In genomic region chr10:124942214-124942613, GRCm38 (mm10) we compare ENCODE assay signal across 12 mouse cellular contexts.
DNase-seq lines count a peak whose midpoint lies in the region; ATAC-seq and TF ChIP-seq lines count a peak whose summit lies in the region.
"Had no signal": no experiment of that assay in that cellular context is flagged by ENCODE, and none has a peak within 500 bp of the region (broad histone marks: within the 10 kb centered on the region; RNA-seq: fewer than 3 reads in every experiment).

No protein-coding gene starts in this region.

- ATAC-seq in lung, embryonic 14.5 days (ENCODE audit: insufficient read depth), result no peak
- ATAC-seq in megakaryocyte, adult 5-6 weeks (ENCODE audit: poor library complexity, severe bottlenecking), result no peak

- H3K27me3 ChIP-seq in lung, embryonic 14.5 days (ENCODE audit: insufficient read depth, low read length), result no peaks in the 10 kb centered on the region
- H3K27me3 ChIP-seq: embryonic facial prominence, embryonic 15.5 days; heart, embryonic 12.5 days had no signal

- H3K9ac ChIP-seq in lung, embryonic 14.5 days, result no peak overlapping the region
- H3K9ac ChIP-seq: embryonic facial prominence, embryonic 15.5 days; heart, embryonic 12.5 days had no signal

- no peak overlapping the region for H3K27ac ChIP-seq in gastrocnemius, adult 2 months
- no peak overlapping the region for H3K27ac ChIP-seq in lung, embryonic 14.5 days (ENCODE audit: low read depth)
- H3K27ac ChIP-seq in cortical plate, adult 2 months (ENCODE audit: insufficient read depth, low read length), result no peak overlapping the region
- H3K27ac ChIP-seq: embryonic facial prominence, embryonic 15.5 days had no signal

- H3K9me3 ChIP-seq in lung, embryonic 14.5 days (ENCODE audit: low read depth, low read length), result no peaks in the 10 kb centered on the region
- H3K9me3 ChIP-seq: embryonic facial prominence, embryonic 15.5 days; heart, embryonic 12.5 days had no signal

- intact Hi-C loops in gastrocnemius, adult 2 months (cut with DNase I), result no loop called here

- no peaks in the 10 kb centered on the region for H3K36me3 ChIP-seq in lung, embryonic 14.5 days (ENCODE audit: insufficient read depth)
- H3K36me3 ChIP-seq: embryonic facial prominence, embryonic 15.5 days; heart, embryonic 12.5 days had no signal

- H3K4me1 ChIP-seq in lung, embryonic 14.5 days (ENCODE audit: insufficient read depth), result no peaks in the 10 kb centered on the region
- H3K4me1 ChIP-seq in cortical plate, adult 2 months (ENCODE audit: control insufficient read depth, insufficient read depth, low read length), result no peaks in the 10 kb centered on the region
- H3K4me1 ChIP-seq: embryonic facial prominence, embryonic 15.5 days; heart, embryonic 12.5 days had no signal

- no peak for TF ChIP-seq POLR2A in cortical plate, adult 2 months (IDR thresholded peaks at IDR 0.05; ENCODE audit: extremely low read depth, insufficient read depth, low read length)

- DNase-seq in gastrocnemius, adult 2 months, result no peak
- no peak for DNase-seq in gastrocnemius, adult 8-10 months (ENCODE audit: low spot score in 2 of 2)
- peak; percentile 35 for DNase-seq in lung, embryonic 14.5 days
- DNase-seq in lung, postnatal 25 days (ENCODE audit: low spot score), result no peak
- peak; percentile 43 for DNase-seq in ES-CJ7 (ENCODE audit: low read depth, low spot score)
- DNase-seq in gastrocnemius, postnatal 4 days (ENCODE audit: low spot score in 2 of 2), result no peak
- DNase-seq: lung, adult 2 months; thymus, postnatal 4 days had no signal

- H3K4me3 ChIP-seq in gastrocnemius, adult 2 months, result no peak overlapping the region
- H3K4me3 ChIP-seq in lung, embryonic 14.5 days (ENCODE audit: low read depth, low read length), result no peak overlapping the region
- no peak overlapping the region for H3K4me3 ChIP-seq in cortical plate, adult 2 months (ENCODE audit: insufficient read depth, low read length)
- H3K4me3 ChIP-seq: embryonic facial prominence, embryonic 15.5 days; heart, embryonic 12.5 days had no signal

- 51% methylated on average over 12 of the region's 12 CpGs for WGBS in lung, embryonic 14.5 days

- peak; percentile 2; the same call in 1 of the 2 replicates for TF ChIP-seq CTCF in gastrocnemius, adult 2 months (IDR thresholded peaks at IDR 0.05)
- TF ChIP-seq CTCF in lung, embryonic 14.5 days (IDR thresholded peaks at IDR 0.05; ENCODE audit: low read depth), result peak; percentile 8; the same call in 1 of the 2 replicates
- TF ChIP-seq CTCF in cortical plate, adult 2 months (IDR thresholded peaks at IDR 0.05; ENCODE audit: extremely low read depth, insufficient read depth, low read length), result 0 out of 2 replicates have a peak, but pooled peaks have one; percentile 6

- no peak overlapping the region for H3K4me2 ChIP-seq in lung, embryonic 14.5 days
- H3K4me2 ChIP-seq: embryonic facial prominence, embryonic 15.5 days; heart, embryonic 12.5 days had no signal

Comparison
In these comparisons a context has a peak if more than half of its experiments do, and no peak if none do; other contexts are left out.
1. DNase-seq: peak in lung, embryonic 14.5 days (single experiment) and ES-CJ7 (single experiment); none in gastrocnemius, adult 2 months (single experiment), gastrocnemius, adult 8-10 months (0 of 2), lung, postnatal 25 days (single experiment) and gastrocnemius, postnatal 4 days (0 of 2).
2. Peak in every context shown above with its lines, with median percentiles within 50 percentile points of each other: CTCF ChIP-seq.